Comparison of ENCODE assay signal across 16 mouse cellular contexts in genomic region chr14:100361346-100362029, GRCm38 (mm10).
DNase-seq lines count a peak whose midpoint lies in the region; ATAC-seq lines count a peak whose summit lies in the region.
"Had no signal": no experiment of that assay in that cellular context is flagged by ENCODE, and none has a peak within 500 bp of the region (broad histone marks: within the 10 kb centered on the region; RNA-seq: fewer than 3 reads in every experiment).

No protein-coding gene starts in this region.

- peak; percentile 36 for DNase-seq in embryo, embryonic 10 days (ENCODE audit: low spot score)
- DNase-seq in embryo, embryonic 9.5 days (ENCODE audit: extremely low spot score), result no peak
- no peak for DNase-seq in midbrain, embryonic 10.5 days (ENCODE audit: low spot score)
- no peak for DNase-seq in frontal cortex, postnatal 14 days (ENCODE audit: low spot score in 2 of 2)
- DNase-seq: adrenal gland, adult 8-10 months; cerebellum, adult 9-11 months; layer of hippocampus, adult 9-11 months; lung, adult 18-20 months; right cerebral cortex, postnatal 4 days had no signal

- no peaks in the 10 kb centered on the region for H3K36me3 ChIP-seq in midbrain, embryonic 10.5 days
- H3K36me3 ChIP-seq in midbrain, embryonic 15.5 days (replicated peaks), result no peaks in the 10 kb centered on the region
- H3K36me3 ChIP-seq in embryonic facial prominence, embryonic 13.5 days, result no peaks in the 10 kb centered on the region
- no peaks in the 10 kb centered on the region for H3K36me3 ChIP-seq in limb, embryonic 15.5 days
- H3K36me3 ChIP-seq in intestine, embryonic 15.5 days, result no peaks in the 10 kb centered on the region
- H3K36me3 ChIP-seq: kidney, embryonic 15.5 days; neural tube, embryonic 12.5 days had no signal

- peaks cover 19% of the 10 kb centered on the region for H3K4me1 ChIP-seq in midbrain, embryonic 10.5 days
- H3K4me1 ChIP-seq in midbrain, embryonic 15.5 days, result no peaks in the 10 kb centered on the region
- H3K4me1 ChIP-seq in embryonic facial prominence, embryonic 13.5 days, result peaks cover 8% of the 10 kb centered on the region; the same call in 1 of the 2 replicates
- H3K4me1 ChIP-seq in limb, embryonic 15.5 days, result peaks cover 1% of the 10 kb centered on the region; the same call in 1 of the 2 replicates
- H3K4me1 ChIP-seq in intestine, embryonic 15.5 days (replicated peaks), result no peaks in the 10 kb centered on the region
- H3K4me1 ChIP-seq: kidney, embryonic 15.5 days; neural tube, embryonic 12.5 days had no signal

- H3K9me3 ChIP-seq in midbrain, embryonic 10.5 days (replicated peaks), result no peaks in the 10 kb centered on the region
- H3K9me3 ChIP-seq in midbrain, embryonic 15.5 days, result no peaks in the 10 kb centered on the region
- H3K9me3 ChIP-seq in embryonic facial prominence, embryonic 13.5 days, result no peaks in the 10 kb centered on the region
- H3K9me3 ChIP-seq in limb, embryonic 15.5 days, result no peaks in the 10 kb centered on the region
- H3K9me3 ChIP-seq in intestine, embryonic 15.5 days, result no peaks in the 10 kb centered on the region
- H3K9me3 ChIP-seq: kidney, embryonic 15.5 days; neural tube, embryonic 12.5 days had no signal

- no peak for ATAC-seq in midbrain, embryonic 15.5 days (replicated peaks)
- ATAC-seq in embryonic facial prominence, embryonic 13.5 days (ENCODE audit: insufficient number of reproducible peaks, insufficient read depth, low FRiP score, low TSS enrichment, low read depth), result no peak
- peak; percentile 66; the same call in 1 of the 2 replicates for ATAC-seq in limb, embryonic 15.5 days (ENCODE audit: insufficient number of reproducible peaks, low FRiP score, low TSS enrichment, low read depth)
- ATAC-seq in intestine, embryonic 15.5 days, result no peak

- H3K27ac ChIP-seq in midbrain, embryonic 10.5 days (replicated peaks), result peak overlapping the region; percentile 17; the same call in 1 of the 2 replicates
- no peak overlapping the region for H3K27ac ChIP-seq in midbrain, embryonic 15.5 days
- H3K27ac ChIP-seq in embryonic facial prominence, embryonic 13.5 days, result peak overlapping the region; percentile 33
- peak overlapping the region; percentile 74 for H3K27ac ChIP-seq in limb, embryonic 15.5 days
- H3K27ac ChIP-seq in intestine, embryonic 15.5 days, result no peak overlapping the region
- H3K27ac ChIP-seq: kidney, embryonic 15.5 days; neural tube, embryonic 12.5 days had no signal

- H3K27me3 ChIP-seq in midbrain, embryonic 10.5 days (ENCODE audit: low read depth, poor library complexity, severe bottlenecking), result no peaks in the 10 kb centered on the region
- H3K27me3 ChIP-seq in midbrain, embryonic 15.5 days (replicated peaks), result no peaks in the 10 kb centered on the region
- H3K27me3 ChIP-seq in embryonic facial prominence, embryonic 13.5 days, result no peaks in the 10 kb centered on the region
- no peaks in the 10 kb centered on the region for H3K27me3 ChIP-seq in limb, embryonic 15.5 days
- no peaks in the 10 kb centered on the region for H3K27me3 ChIP-seq in intestine, embryonic 15.5 days (replicated peaks)
- H3K27me3 ChIP-seq: CH12.LX; kidney, embryonic 15.5 days; neural tube, embryonic 12.5 days had no signal

- H3K4me3 ChIP-seq in midbrain, embryonic 10.5 days, result no peak overlapping the region
- H3K4me3 ChIP-seq in midbrain, embryonic 15.5 days, result no peak overlapping the region
- no peak overlapping the region for H3K4me3 ChIP-seq in embryonic facial prominence, embryonic 13.5 days
- no peak overlapping the region for H3K4me3 ChIP-seq in limb, embryonic 15.5 days
- no peak overlapping the region for H3K4me3 ChIP-seq in intestine, embryonic 15.5 days (replicated peaks)
- H3K4me3 ChIP-seq: kidney, embryonic 15.5 days; neural tube, embryonic 12.5 days had no signal

- H3K4me2 ChIP-seq in midbrain, embryonic 15.5 days, result no peak overlapping the region
- H3K4me2 ChIP-seq in embryonic facial prominence, embryonic 13.5 days, result no peak overlapping the region
- H3K4me2 ChIP-seq in limb, embryonic 15.5 days, result no peak overlapping the region
- no peak overlapping the region for H3K4me2 ChIP-seq in intestine, embryonic 15.5 days (replicated peaks)
- H3K4me2 ChIP-seq: kidney, embryonic 15.5 days; neural tube, embryonic 12.5 days had no signal

- WGBS in midbrain, embryonic 10.5 days, result 60% methylated on average over 1 of the region's 1 CpGs
- WGBS in midbrain, embryonic 15.5 days, result 71% methylated on average over 1 of the region's 1 CpGs
- 93% methylated on average over 1 of the region's 1 CpGs for WGBS in embryonic facial prominence, embryonic 13.5 days
- WGBS in limb, embryonic 15.5 days, result 73% methylated on average over 1 of the region's 1 CpGs
- 100% methylated on average over 1 of the region's 1 CpGs for WGBS in intestine, embryonic 15.5 days

- H3K9ac ChIP-seq in midbrain, embryonic 15.5 days, result no peak overlapping the region
- H3K9ac ChIP-seq in embryonic facial prominence, embryonic 13.5 days, result no peak overlapping the region
- H3K9ac ChIP-seq in limb, embryonic 15.5 days, result no peak overlapping the region
- no peak overlapping the region for H3K9ac ChIP-seq in intestine, embryonic 15.5 days
- H3K9ac ChIP-seq: kidney, embryonic 15.5 days; neural tube, embryonic 12.5 days had no signal

Comparison
In these comparisons a context has a peak if more than half of its experiments do, and no peak if none do; other contexts are left out.
1. H3K27ac ChIP-seq: peak in midbrain, embryonic 10.5 days (single experiment), embryonic facial prominence, embryonic 13.5 days (single experiment) and limb, embryonic 15.5 days (single experiment); none in midbrain, embryonic 15.5 days (single experiment) and intestine, embryonic 15.5 days (single experiment).